Mouse (Mus musculus) MEL (cell line): ENCODE results near the gene Pdlim4. TPM values are rescaled to one million over a fixed set of nuclear protein-coding genes. Genes with fewer than 3 reads are reported as not detected.

Experiments used
- DNase-seq: peaks from one replicate; pipeline ENCODE4 v3.0.0; 2011; ENCODE audit warnings: low read depth, low spot score
- H3K27ac ChIP-seq: 2 replicates; pipeline ENCODE4 v1.5.1; 2012; ENCODE audit warnings: low read depth, mild to moderate bottlenecking, control low read depth, low read length, moderate library complexity; ENCODE audit not compliant: control insufficient read depth
- H3K27me3 ChIP-seq, 2 experiments: fragments of 150-350 bp in 1 of 2; sonication (generic) in 1 of 2; 2 replicates each; pipeline ENCODE4 v1.6.1; 2012; ENCODE audit warnings: low read length in 2 of 2, mild to moderate bottlenecking in 2 of 2, improper control_type of control experiment in 1 of 2, moderate library complexity in 1 of 2; ENCODE audit not compliant: insufficient read depth in 2 of 2, control insufficient read depth in 1 of 2
- H3K36me3 ChIP-seq, 2 experiments: 2 replicates each; pipeline ENCODE4 v1.6.1; 2012 to 2014; ENCODE audit warnings: low read length in 2 of 2, improper control_type of control experiment in 1 of 2, inconsistent platforms in 1 of 2, mild to moderate bottlenecking in 1 of 2; ENCODE audit not compliant: insufficient read depth in 2 of 2, control insufficient read depth in 1 of 2
- H3K4me1 ChIP-seq, 2 experiments: fragments of 150-350 bp in 1 of 2; sonication (generic) in 1 of 2; 2 replicates each; pipeline ENCODE4 v1.6.1; 2012; ENCODE audit warnings: low read length in 2 of 2, improper control_type of control experiment in 1 of 2, mild to moderate bottlenecking in 1 of 2; ENCODE audit not compliant: insufficient read depth in 2 of 2, control insufficient read depth in 1 of 2
- H3K4me3 ChIP-seq, 2 experiments: fragments of 150-350 bp in 1 of 2; sonication (generic) in 1 of 2; 2 replicates each; pipeline ENCODE4 v1.5.1; 2012; ENCODE audit warnings: low read depth in 2 of 2, low read length in 2 of 2, mild to moderate bottlenecking in 2 of 2, moderate library complexity in 2 of 2, control low read depth in 1 of 2, improper control_type of control experiment in 1 of 2; ENCODE audit not compliant: control insufficient read depth in 1 of 2, insufficient read depth in 1 of 2
- H3K79me2 ChIP-seq: 2 replicates; pipeline ENCODE4 v1.6.1; 2012; ENCODE audit warnings: mild to moderate bottlenecking, low read length, moderate library complexity; ENCODE audit not compliant: control insufficient read depth, poor library complexity, insufficient read depth
- H3K9ac ChIP-seq: 2 replicates; pipeline ENCODE4 v1.6.1; 2012; ENCODE audit warnings: low read depth, mild to moderate bottlenecking, control low read depth, low read length, moderate library complexity; ENCODE audit not compliant: control insufficient read depth, poor library complexity, severe bottlenecking
- H3K9me3 ChIP-seq: fragments of 150-350 bp; sonication (generic); replicated peaks from 2 replicates; pipeline ENCODE4 v1.6.1; 2012; ENCODE audit warnings: mild to moderate bottlenecking, low read length, improper control_type of control experiment, moderate library complexity; ENCODE audit not compliant: insufficient read depth
- CHD2 ChIP-seq: IDR thresholded peaks from 2 replicates; pipeline ENCODE4 v1.6.1; 2011; ENCODE audit warnings: low read length, improper control_type of control experiment
- CTCF ChIP-seq, 3 experiments: IDR thresholded peaks in 2 of 3; conservative IDR thresholded peaks in 1 of 3; 2 replicates each; pipeline ENCODE4 v1.5.1; 2011 to 2012; ENCODE audit warnings: low read length in 3 of 3, low read depth in 2 of 3, mild to moderate bottlenecking in 2 of 3, improper control_type of control experiment in 1 of 3, inconsistent platforms in 1 of 3, mixed read lengths in 1 of 3, moderate library complexity in 1 of 3; ENCODE audit not compliant: control insufficient read depth in 1 of 3, insufficient read depth in 1 of 3, poor library complexity in 1 of 3, severe bottlenecking in 1 of 3
- E2F4 ChIP-seq: IDR thresholded peaks from 2 replicates; pipeline ENCODE4 v1.6.1; 2011; ENCODE audit warnings: low read depth, low read length, improper control_type of control experiment, borderline replicate concordance
- ELF1 ChIP-seq: IDR thresholded peaks from 2 replicates; pipeline ENCODE4 v1.6.1; 2014; ENCODE audit warnings: low read depth, mild to moderate bottlenecking, inconsistent platforms, low read length, improper control_type of control experiment, moderate library complexity
- GABPA ChIP-seq: IDR thresholded peaks from 2 replicates; pipeline ENCODE4 v1.6.1; 2012; ENCODE audit warnings: low read depth, mild to moderate bottlenecking, inconsistent platforms, low read length, improper control_type of control experiment, moderate library complexity
- HCFC1 ChIP-seq: IDR thresholded peaks from 2 replicates; pipeline ENCODE4 v1.6.1; 2012; ENCODE audit warnings: low read depth, mild to moderate bottlenecking, inconsistent platforms, low read length, improper control_type of control experiment, moderate library complexity
- KAT2A ChIP-seq: conservative IDR thresholded peaks from 2 replicates; pipeline ENCODE4 v1.6.1; 2012; ENCODE audit warnings: low read depth, low read length, improper control_type of control experiment, inconsistent platforms
- MXI1 ChIP-seq: IDR thresholded peaks from 2 replicates; pipeline ENCODE4 v1.6.1; 2011; ENCODE audit warnings: mild to moderate bottlenecking, low read depth, low read length, improper control_type of control experiment
- MYB ChIP-seq: IDR thresholded peaks from 2 replicates; pipeline ENCODE4 v1.6.1; 2011; ENCODE audit warnings: mild to moderate bottlenecking, low read depth, low read length, improper control_type of control experiment
- MYC ChIP-seq: IDR thresholded peaks from 2 replicates; pipeline ENCODE4 v1.6.1; 2011; ENCODE audit warnings: low read depth, mild to moderate bottlenecking, low read length, improper control_type of control experiment, moderate library complexity
- POLR2A ChIP-seq, 2 experiments: IDR thresholded peaks; 2 replicates each; pipeline ENCODE4 v1.6.1; 2011 to 2012; ENCODE audit warnings: low read length in 2 of 2, mild to moderate bottlenecking in 2 of 2, control low read depth in 1 of 2, improper control_type of control experiment in 1 of 2, low read depth in 1 of 2, moderate library complexity in 1 of 2; ENCODE audit not compliant: control insufficient read depth in 1 of 2, insufficient read depth in 1 of 2, poor library complexity in 1 of 2
- POLR2AphosphoS2 ChIP-seq: IDR thresholded peaks from 2 replicates; pipeline ENCODE4 v1.6.1; 2011; ENCODE audit warnings: low read length, improper control_type of control experiment
- RCOR1 ChIP-seq: IDR thresholded peaks from 2 replicates; pipeline ENCODE4 v1.6.1; 2012; ENCODE audit warnings: low read depth, mild to moderate bottlenecking, inconsistent platforms, low read length, improper control_type of control experiment
- TAL1 ChIP-seq: IDR thresholded peaks from 2 replicates; pipeline ENCODE4 v1.6.1; 2012; ENCODE audit warnings: mild to moderate bottlenecking, inconsistent platforms, low read length, moderate library complexity, mixed read lengths
- TCF12 ChIP-seq: IDR thresholded peaks from 2 replicates; pipeline ENCODE4 v1.6.1; 2014; ENCODE audit warnings: low read depth, mild to moderate bottlenecking, inconsistent platforms, low read length, improper control_type of control experiment, moderate library complexity
- UBTF ChIP-seq: IDR thresholded peaks from 2 replicates; pipeline ENCODE4 v1.6.1; 2012; ENCODE audit warnings: low read depth, mild to moderate bottlenecking, inconsistent platforms, low read length, improper control_type of control experiment, moderate library complexity, borderline replicate concordance; ENCODE audit not compliant: insufficient read depth
- USF1 ChIP-seq: IDR thresholded peaks from 2 replicates; pipeline ENCODE4 v1.6.1; 2014; ENCODE audit warnings: low read depth, mild to moderate bottlenecking, inconsistent platforms, low read length, improper control_type of control experiment, moderate library complexity
- USF2 ChIP-seq, 2 experiments: IDR thresholded peaks; 2 replicates each; pipeline ENCODE4 v1.6.1; 2011 to 2012; ENCODE audit warnings: improper control_type of control experiment in 2 of 2, low read length in 2 of 2, borderline replicate concordance in 1 of 2, inconsistent platforms in 1 of 2, low read depth in 1 of 2, mild to moderate bottlenecking in 1 of 2; ENCODE audit not compliant: insufficient read depth in 1 of 2
- ZC3H11A ChIP-seq: IDR thresholded peaks from 2 replicates; pipeline ENCODE4 v1.6.1; 2012; ENCODE audit warnings: low read depth, mild to moderate bottlenecking, inconsistent platforms, low read length, improper control_type of control experiment
- ZKSCAN1 ChIP-seq: IDR thresholded peaks from 2 replicates; pipeline ENCODE4 v1.6.1; 2012; ENCODE audit warnings: low read depth, mild to moderate bottlenecking, inconsistent platforms, low read length, improper control_type of control experiment, moderate library complexity
- ZMIZ1 ChIP-seq: IDR thresholded peaks from 2 replicates; pipeline ENCODE4 v1.6.1; 2012; ENCODE audit warnings: low read depth, mild to moderate bottlenecking, inconsistent platforms, low read length, improper control_type of control experiment, moderate library complexity
- ZNF384 ChIP-seq: IDR thresholded peaks from 2 replicates; pipeline ENCODE4 v1.6.1; 2012; ENCODE audit warnings: low read depth, mild to moderate bottlenecking, inconsistent platforms, low read length, improper control_type of control experiment
- polyA plus RNA-seq, 2 experiments: library from polyadenylated mRNA; stranded (reverse) in 1 of 2; unstranded in 1 of 2; fragments of >175 nt in 1 of 2; fragments of >200 nt in 1 of 2; gene quantifications; 2 replicates each; pipeline versions ENCODE4 v1.2.1 to v1.2.4; 2012; ENCODE audit warnings: low replicate concordance in 2 of 2, low read depth in 1 of 2; ENCODE audit not compliant: insufficient read length in 2 of 2, insufficient read depth in 1 of 2, missing spikeins in 1 of 2
- total RNA-seq: library from RNA; depleted of rRNA; stranded (reverse); fragments of 300-350 nt; gene quantifications from 2 replicates; pipeline ENCODE4 v1.2.3, GENCODE M21; 2012

The Pdlim4 gene
- total and polyA plus RNA-seq, 3 experiments = 0.70 TPM; not detected in 2

DNA sequence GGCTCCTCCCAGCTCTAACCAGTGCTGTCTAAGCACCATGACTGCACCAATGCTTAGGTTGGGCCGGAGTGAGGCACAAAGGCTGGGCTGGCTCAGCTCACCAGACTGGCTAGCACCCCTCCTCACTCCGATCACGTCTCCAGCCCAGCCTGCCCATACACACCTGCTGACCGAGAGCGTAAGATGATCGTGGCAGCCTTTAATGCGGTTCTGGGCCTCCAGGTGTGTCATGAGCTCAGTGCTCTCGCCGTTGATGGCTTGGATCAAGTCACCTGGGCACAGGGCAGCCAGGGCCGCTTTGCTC is 5.4 kb downstream of the Pdlim4 start:
- Histone ChIP-seq H3K4me1 (peaks cover 0 to 2% of the 10 kb centered on the region in 2 experiments; a peak in 1 of 4 replicates), H3K79me2 (no peaks in the 10 kb centered on the region), H3K27ac (no peak overlapping the region), H3K9me3 (no peaks in the 10 kb centered on the region), H3K36me3 (no peaks in the 10 kb centered on the region), H3K4me3 (no peak overlapping the region), H3K9ac (no peak overlapping the region), H3K27me3 (peaks cover 8 to 10% of the 10 kb centered on the region in 2 experiments)
- no peak for DNase-seq
- TF ChIP-seq USF2 (IDR thresholded peaks at IDR 0.05; ENCODE audit: borderline replicate concordance in 1 of 2, insufficient read depth in 1 of 2, low read depth in 1 of 2, low read length in 2 of 2) = no peak
- TF ChIP-seq ZKSCAN1 = no peak
- TF ChIP-seq POLR2A (IDR thresholded peaks at IDR 0.05; ENCODE audit: control insufficient read depth in 1 of 2, insufficient read depth in 1 of 2, low read depth in 1 of 2, low read length in 2 of 2, poor library complexity in 1 of 2) = no peak
- no peak for TF ChIP-seq CTCF (IDR thresholded peaks at IDR 0.05 in 2 of 3, conservative IDR thresholded peaks at IDR 0.05 in 1 of 3; ENCODE audit: control insufficient read depth in 1 of 3, insufficient read depth in 1 of 3, low read depth in 2 of 3, low read length in 3 of 3, poor library complexity in 1 of 3, severe bottlenecking in 1 of 3)
- TF ChIP-seq E2F4 = no peak
- no peak for TF ChIP-seq USF1
- TF ChIP-seq POLR2AphosphoS2 = no peak
- no peak for TF ChIP-seq MYC
- TF ChIP-seq CHD2 = no peak
- TF ChIP-seq MXI1 = no peak
- TF ChIP-seq GABPA = no peak
- no peak for TF ChIP-seq ELF1
- TF ChIP-seq HCFC1 = no peak
- TF ChIP-seq TCF12 = no peak
- TF ChIP-seq TAL1 = no peak
- TF ChIP-seq ZNF384 = no peak
- TF ChIP-seq RCOR1 = no peak
- no peak for TF ChIP-seq MYB

GRCm38 (mm10) chr11:54062753-54063471 is 5.9 kb downstream of the Pdlim4 start:
- DNase-seq = no peak
- Histone ChIP-seq H3K4me3 (no peak overlapping the region), H3K9me3 (no peaks in the 10 kb centered on the region), H3K79me2 (no peaks in the 10 kb centered on the region), H3K27me3 (peaks cover 4 to 5% of the 10 kb centered on the region in 2 experiments), H3K27ac (no peak overlapping the region), H3K4me1 (peaks cover 0 to 2% of the 10 kb centered on the region in 2 experiments; a peak in 1 of 4 replicates), H3K36me3 (no peaks in the 10 kb centered on the region), H3K9ac (no peak overlapping the region)
- TF ChIP-seq KAT2A (no peak), UBTF (no peak), ZC3H11A (no peak), USF1 (no peak), ZMIZ1 (no peak)
